Comparison of ENCODE assay signal across 8 mouse cellular contexts in genomic region chr3:87525837-87526570, GRCm38 (mm10). TPM values are rescaled to one million over a fixed set of nuclear protein-coding genes. Genes with fewer than 3 reads are reported as not detected.
DNase-seq lines count a peak whose midpoint lies in the region; ATAC-seq and TF ChIP-seq lines count a peak whose summit lies in the region.

No protein-coding gene starts in this region.

- peak; percentile 13 to 35 for DNase-seq in lung, adult 18-20 months
- DNase-seq in lung, postnatal 4 days, result no peak
- DNase-seq in liver, adult 2 months (ENCODE audit: extremely low read depth, low read depth, low spot score), result peak; percentile 50
- peak; percentile 67 for DNase-seq in naive thymus-derived CD4-positive, alpha-beta T cell, adult 2 months (ENCODE audit: low read depth)
- DNase-seq in frontal cortex, postnatal 10 days (ENCODE audit: low spot score in 2 of 2), result no peak
- no peak for DNase-seq in left cerebral cortex, postnatal 10 days (ENCODE audit: extremely low spot score in 1 of 2, low spot score in 2 of 2)

- TF ChIP-seq POLR2A in cortical plate, adult 2 months (IDR thresholded peaks at IDR 0.05; ENCODE audit: extremely low read depth, insufficient read depth, low read length), result no peak
- no peak for TF ChIP-seq POLR2A in liver, adult 2 months (IDR thresholded peaks at IDR 0.05; ENCODE audit: extremely low read depth, insufficient read depth, low read length)

- H3K27me3 ChIP-seq in hindbrain, embryonic 12.5 days, result no peaks in the 10 kb centered on the region
- no peaks in the 10 kb centered on the region for H3K27me3 ChIP-seq in liver, adult 2 months (ENCODE audit: control insufficient read depth, insufficient read depth, low read length)

- 8% methylated on average over 27 of the region's 27 CpGs for WGBS in hindbrain, embryonic 12.5 days
- WGBS in liver, adult 2 months, result 4% methylated on average over 27 of the region's 27 CpGs

- H3K36me3 ChIP-seq in hindbrain, embryonic 12.5 days, result peaks cover 36% of the 10 kb centered on the region
- H3K36me3 ChIP-seq in liver, adult 2 months (ENCODE audit: control insufficient read depth, insufficient read depth, low read length), result peaks cover 28% of the 10 kb centered on the region

- peak overlapping the region; percentile 83 for H3K4me2 ChIP-seq in hindbrain, embryonic 12.5 days (replicated peaks)

- H3K27ac ChIP-seq in cortical plate, adult 2 months (ENCODE audit: insufficient read depth, low read length), result peak overlapping the region; percentile 81
- H3K27ac ChIP-seq in hindbrain, embryonic 12.5 days, result peak overlapping the region; percentile 73
- peak overlapping the region; percentile 86 for H3K27ac ChIP-seq in liver, adult 2 months (replicated peaks; ENCODE audit: insufficient read depth, low read depth, low read length)

- peak overlapping the region; percentile 78 for H3K4me3 ChIP-seq in cortical plate, adult 2 months (ENCODE audit: insufficient read depth, low read length)
- peak overlapping the region; percentile 99 for H3K4me3 ChIP-seq in hindbrain, embryonic 12.5 days
- H3K4me3 ChIP-seq in liver, adult 2 months (ENCODE audit: insufficient read depth, low read depth, low read length), result peak overlapping the region; percentile 88

- no peak for TF ChIP-seq CTCF in cortical plate, adult 2 months (IDR thresholded peaks at IDR 0.05; ENCODE audit: extremely low read depth, insufficient read depth, low read length)
- TF ChIP-seq CTCF in liver, adult 2 months (IDR thresholded peaks at IDR 0.05; ENCODE audit: low read depth, low read length), result no peak

- intact Hi-C loops in left cerebral cortex, postnatal 10 days (cut with DNase I), result loop anchor here (5.0 kb wide), 1 partner anchor 36 kb away; no protein-coding TSS in a partner anchor

- peaks cover 4% of the 10 kb centered on the region; the same call in 1 of the 2 replicates for H3K79me2 ChIP-seq in liver, adult 2 months (ENCODE audit: control insufficient read depth, insufficient read depth, low read length)

- H3K9me3 ChIP-seq in hindbrain, embryonic 12.5 days (replicated peaks), result no peaks in the 10 kb centered on the region

- ATAC-seq in hindbrain, embryonic 12.5 days (ENCODE audit: low FRiP score), result peak; percentile 71

- H3K4me1 ChIP-seq in cortical plate, adult 2 months (ENCODE audit: control insufficient read depth, insufficient read depth, low read length), result peaks cover 6% of the 10 kb centered on the region; the same call in 1 of the 2 replicates
- H3K4me1 ChIP-seq in hindbrain, embryonic 12.5 days, result peaks cover 14% of the 10 kb centered on the region
- peaks cover 10% of the 10 kb centered on the region for H3K4me1 ChIP-seq in liver, adult 2 months (ENCODE audit: control insufficient read depth, insufficient read depth, low read length)

- H3K9ac ChIP-seq in hindbrain, embryonic 12.5 days, result peak overlapping the region; percentile 99
- H3K9ac ChIP-seq in liver, adult 2 months (ENCODE audit: low read depth, low read length), result peak overlapping the region; percentile 95

RNA-seq across cellular contexts. Expression of gene Etv3, which starts 0.8 kb away (rescaled TPM):
- 13.8 and 14.0 TPM in 2 replicates for polyA plus RNA-seq in cortical plate, adult 2 months (2012; rRNA removed)
- 14.1 and 15.4 TPM in 2 replicates for polyA plus RNA-seq in hindbrain, embryonic 12.5 days (2016; fragmentation: Nextera tagmentation; extraction: Ambion mirVana)
- 7.0 and 7.9 TPM in 2 replicates for total RNA-seq in liver, adult 2 months (2014; rRNA removed)
- 4.4 and 5.3 TPM in 2 replicates for polyA plus RNA-seq in liver, adult 2 months (2012; rRNA removed)
- 10 to 100 TPM; 14.7 to 15.7 TPM for total RNA-seq in left cerebral cortex, postnatal 10 days (2021)

Comparison
In these comparisons a context has a peak if more than half of its experiments do, and no peak if none do; other contexts are left out.
1. DNase-seq: peak in lung, adult 18-20 months (2 of 2), liver, adult 2 months (single experiment) and naive thymus-derived CD4-positive, alpha-beta T cell, adult 2 months (single experiment); none in lung, postnatal 4 days (0 of 2), frontal cortex, postnatal 10 days (0 of 2) and left cerebral cortex, postnatal 10 days (0 of 2).
2. Peak in every context shown above with its lines, with median percentiles within 50 percentile points of each other: H3K27ac ChIP-seq and H3K4me3 ChIP-seq.